Mouse (Mus musculus) embryo, embryonic 9.5 days (tissue): ENCODE results near the gene D130043K22Rik.
"Not testable (repeated sequence)": the region's sequence is repeated elsewhere in the genome, so short reads cannot be mapped to it uniquely, and the experiment has no call there.

Experiments used
- DNase-seq: peaks from one replicate; pipeline ENCODE4 v3.0.0-alpha.2; 2017; ENCODE audit errors: extremely low spot score

The D130043K22Rik gene

GRCm38 (mm10) chr13:24831353-24832130 is 13.4 kb upstream of the D130043K22Rik start, which contains the start of the genes Acot13 and Tdp2:
Gene Acot13 (minus strand): TSS chr13:24831540.
Gene Tdp2 (plus strand): TSS chr13:24831679.
- peak; percentile 99 for DNase-seq

- DNase-seq, result no peak
Measured at GRCm38 (mm10) chr13:24832131-24832810, 12.7 kb upstream of the D130043K22Rik start.

- DNase-seq, result no peak
Measured at GRCm38 (mm10) chr13:24832811-24833155, 12.2 kb upstream of the D130043K22Rik start.

- DNase-seq, result not testable (repeated sequence)
Measured at GRCm38 (mm10) chr13:24837765-24838164, 7.2 kb upstream of the D130043K22Rik start.

- no peak for DNase-seq
Measured at GRCm38 (mm10) chr13:24839831-24840230, 5.1 kb upstream of the D130043K22Rik start.

- DNase-seq, result no peak
Measured at GRCm38 (mm10) chr13:24841702-24842101, 3.2 kb upstream of the D130043K22Rik start.

- DNase-seq, result no peak
Measured at GRCm38 (mm10) chr13:24849318-24849717, 4.4 kb downstream of the D130043K22Rik start.

- no peak for DNase-seq
Measured at GRCm38 (mm10) chr13:24851989-24852388, 7.1 kb downstream of the D130043K22Rik start.

GRCm38 (mm10) chr13:24852570-24852969 is 7.6 kb downstream of the D130043K22Rik start:
- no peak for DNase-seq

GRCm38 (mm10) chr13:24859115-24859514 is 14.2 kb downstream of the D130043K22Rik start:
- no peak for DNase-seq

GRCm38 (mm10) chr13:24861084-24861483 is 16.1 kb downstream of the D130043K22Rik start:
- no peak for DNase-seq

- no peak for DNase-seq
Measured at GRCm38 (mm10) chr13:24862021-24862420, 17.1 kb downstream of the D130043K22Rik start.

GRCm38 (mm10) chr13:24862520-24862919 is 17.6 kb downstream of the D130043K22Rik start:
- peak; percentile 17 for DNase-seq

- DNase-seq, result no peak
Measured at GRCm38 (mm10) chr13:24866430-24867402, 21.8 kb downstream of the D130043K22Rik start.

GRCm38 (mm10) chr13:24867789-24868188 is 22.9 kb downstream of the D130043K22Rik start:
- DNase-seq, result no peak

- DNase-seq, result no peak
Measured at GRCm38 (mm10) chr13:24868233-24868632, 23.3 kb downstream of the D130043K22Rik start.

GRCm38 (mm10) chr13:24879359-24880040 is 34.6 kb downstream of the D130043K22Rik start:
- no peak for DNase-seq

- DNase-seq, result no peak
Measured at GRCm38 (mm10) chr13:24880208-24880607, 35.3 kb downstream of the D130043K22Rik start.

GRCm38 (mm10) chr13:24880704-24881103 is 35.8 kb downstream of the D130043K22Rik start:
- no peak for DNase-seq

- no peak for DNase-seq
Measured at GRCm38 (mm10) chr13:24882411-24882810, 37.5 kb downstream of the D130043K22Rik start.

GRCm38 (mm10) chr13:24889554-24889953 is 44.6 kb downstream of the D130043K22Rik start:
- no peak for DNase-seq
